Mouse (Mus musculus) urinary bladder, adult 2 months (tissue): Measurements from ENCODE around the gene Clcn1. TPM values are rescaled to one million over a fixed set of nuclear protein-coding genes. Genes with fewer than 3 reads are reported as not detected.

ENCODE experiments used
- DNase-seq: peaks from one replicate; pipeline ENCODE4 v3.0.0; 2022; ENCODE audit warnings: low spot score
- polyA plus RNA-seq: library from polyadenylated mRNA; depleted of rRNA; stranded (reverse); fragments of >200 nt; gene quantifications from 2 replicates; pipeline ENCODE4 v1.2.3, GENCODE M21; 2012; rRNA removed

Gene Clcn1
- polyA plus RNA-seq, result 0.21 and 0.35 TPM in 2 replicates

DNA sequence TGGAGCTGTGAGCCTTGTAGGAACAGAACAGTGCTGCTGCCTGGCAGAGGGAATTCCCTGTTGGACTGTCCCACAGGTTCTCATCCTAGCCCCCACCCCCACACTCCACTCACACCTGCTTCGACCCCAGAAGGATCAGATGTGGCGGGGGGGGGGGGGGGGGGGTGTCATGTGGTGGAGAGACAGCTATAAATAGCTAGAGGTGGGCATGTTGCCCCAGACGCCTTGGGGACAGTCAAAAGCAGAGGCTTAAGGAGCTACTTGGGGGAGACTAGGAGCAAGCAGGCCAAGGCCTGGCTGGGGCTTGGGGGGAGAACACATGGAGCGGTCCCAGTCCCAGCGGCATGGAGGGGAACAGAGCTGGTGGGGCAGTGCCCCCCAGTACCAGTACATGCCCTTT lies at the start of gene Clcn1:
TSS of gene Clcn1 (plus strand) at position 238 of the 400 bp plus-strand sequence.
- DNase-seq, result no peak

DNA sequence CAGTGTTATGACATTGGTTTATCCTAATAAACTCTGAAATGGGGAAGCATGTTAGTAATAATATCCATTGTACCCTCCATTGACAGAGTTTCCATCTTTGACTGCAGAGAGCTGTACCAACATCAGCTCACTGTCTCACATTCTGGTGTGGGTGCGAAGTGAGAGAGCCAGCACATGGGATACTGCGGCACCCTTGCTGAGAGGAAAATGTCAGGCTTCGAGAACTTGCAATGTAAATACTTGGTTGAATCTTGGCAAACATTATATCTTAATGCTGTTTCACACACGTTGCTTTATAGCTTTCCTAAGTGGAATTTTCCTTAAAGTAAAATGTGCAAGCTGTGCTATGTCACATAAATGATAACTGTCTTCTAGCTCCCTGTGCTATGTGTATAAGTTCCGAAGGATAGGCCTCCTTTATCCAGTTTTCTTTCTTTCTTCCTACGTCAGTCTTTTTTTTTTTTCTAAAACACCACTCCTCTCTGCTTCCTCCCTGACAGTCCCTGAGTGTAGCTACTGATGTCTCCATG lies 49.1 kb upstream of the Clcn1 start:
- DNase-seq, result no peak

GRCm38 (mm10) chr6:42241311-42242045 lies 45.0 kb upstream of the Clcn1 start:
- DNase-seq, result no peak

DNA sequence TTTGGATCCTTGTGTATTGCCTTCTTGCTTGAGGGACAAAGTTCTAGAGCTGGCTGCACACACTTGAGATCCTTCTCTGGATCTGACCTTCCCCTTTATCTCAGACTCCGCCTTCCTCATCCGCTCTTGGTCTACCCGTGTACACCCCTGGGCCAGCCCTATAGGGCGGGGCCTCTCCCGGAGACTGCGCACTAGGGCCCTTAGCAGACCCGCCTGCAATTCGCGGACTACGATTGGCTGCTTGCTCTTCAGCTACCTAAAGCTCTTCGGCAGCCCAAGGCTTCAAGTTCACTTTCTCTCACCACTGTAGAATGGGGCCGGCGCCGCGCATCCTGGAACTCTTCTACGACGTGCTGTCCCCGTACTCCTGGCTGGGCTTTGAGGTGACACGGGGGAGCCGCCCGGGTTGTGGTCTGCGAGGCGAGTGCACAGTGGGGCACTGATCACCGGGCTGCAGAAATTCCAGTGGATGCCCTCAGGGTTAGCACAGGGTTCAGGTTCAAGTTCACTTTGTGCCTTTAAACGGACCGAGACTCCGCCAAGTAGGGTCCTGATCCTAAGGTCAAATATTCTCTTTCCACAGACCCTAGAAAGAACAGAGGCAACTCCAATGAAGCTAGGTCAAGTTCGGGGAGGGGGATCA lies 40.7 kb upstream of the Clcn1 start, which contains the start of gene Gstk1:
TSS of gene Gstk1 (plus strand) at position 225 of the 643 bp plus-strand sequence.
- DNase-seq, result peak; percentile 48

DNA sequence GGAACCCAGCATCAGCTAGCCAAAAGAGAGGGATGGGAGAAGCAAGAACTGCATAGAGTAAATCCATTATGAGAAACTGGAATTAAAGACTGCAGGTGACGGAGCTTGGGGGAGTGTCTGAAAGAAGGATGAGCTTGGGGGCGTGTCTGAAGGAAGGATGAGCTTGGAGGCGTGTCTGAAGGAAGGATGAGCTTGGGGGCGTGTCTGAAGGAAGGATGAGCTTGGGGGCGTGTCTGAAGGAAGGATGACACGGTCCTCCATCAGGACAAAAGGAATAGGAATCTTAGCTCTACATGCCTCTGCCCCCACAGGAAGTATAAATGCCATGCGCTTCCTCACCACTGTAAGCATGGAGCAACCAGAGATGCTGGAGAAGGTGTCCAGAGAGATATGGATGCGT lies 39.3 kb upstream of the Clcn1 start:
- no peak for DNase-seq

DNA sequence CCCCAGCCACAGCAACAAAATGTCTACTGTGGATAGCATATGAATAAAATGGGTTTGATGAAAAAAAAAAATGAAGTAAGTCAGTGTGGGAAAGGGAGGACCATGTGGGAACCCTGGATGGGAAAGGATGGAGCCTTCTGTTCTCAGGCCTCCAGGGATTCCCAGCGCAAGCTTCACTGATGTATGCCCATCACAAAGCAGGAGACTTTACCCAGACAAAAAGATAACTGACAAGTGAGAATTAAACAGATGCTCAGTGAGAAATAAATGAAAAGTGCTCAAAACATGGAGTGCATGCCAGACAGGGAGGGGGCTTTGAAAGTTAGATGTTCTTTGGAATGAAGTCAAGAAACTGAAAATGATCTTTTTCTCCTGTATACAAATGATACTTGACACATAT lies 38.5 kb upstream of the Clcn1 start:
- DNase-seq, result no peak

GRCm38 (mm10) chr6:42251791-42252190 lies 34.7 kb upstream of the Clcn1 start:
- no peak for DNase-seq

DNA sequence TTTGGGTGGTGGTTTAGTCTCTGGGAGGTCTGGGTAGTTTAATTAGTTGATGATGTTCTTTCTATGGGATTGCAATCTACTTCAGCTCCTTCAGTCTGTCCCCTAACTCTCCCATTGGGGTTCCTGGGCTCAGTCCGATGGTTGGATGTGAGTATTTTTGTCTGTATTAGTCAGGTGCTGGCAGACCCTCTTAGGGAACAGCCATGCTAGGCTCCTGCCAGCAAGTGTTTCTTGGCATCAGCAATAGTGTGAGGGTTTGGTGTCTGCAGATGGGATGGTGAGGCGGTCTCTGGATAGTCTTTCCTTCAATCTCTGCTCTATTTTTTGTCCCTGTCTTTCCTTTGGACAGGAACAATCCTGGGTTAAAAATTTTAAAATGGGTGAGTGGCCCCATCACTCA lies 33.4 kb upstream of the Clcn1 start:
- no peak for DNase-seq

DNA sequence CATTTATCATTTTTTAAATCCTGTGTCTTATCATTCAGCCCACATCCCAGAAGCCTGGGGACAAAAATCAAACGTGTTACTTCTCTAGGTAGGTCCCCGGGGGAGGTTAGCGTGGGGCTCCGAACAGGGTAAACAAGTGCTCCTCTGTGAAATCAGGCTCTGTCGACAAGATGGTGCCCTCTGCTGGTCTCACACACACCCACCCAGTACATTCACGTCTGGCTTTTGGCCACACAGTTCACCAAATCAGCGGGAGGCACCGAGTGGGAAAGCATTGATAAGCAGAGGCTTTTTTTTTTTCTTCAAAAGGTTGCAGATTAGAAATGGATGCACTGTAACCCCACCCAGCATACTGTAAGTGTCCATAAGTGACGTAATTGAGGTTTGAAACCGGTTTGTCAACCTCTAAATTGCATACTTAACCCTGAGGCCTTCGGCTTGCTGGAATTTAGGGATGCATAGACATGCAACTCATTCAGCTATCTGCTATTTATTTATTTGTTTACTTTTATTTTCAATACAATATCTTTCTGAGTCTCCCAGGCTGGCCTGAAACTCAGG lies 29.1 kb upstream of the Clcn1 start:
- no peak for DNase-seq

GRCm38 (mm10) chr6:42260430-42260829 lies 26.1 kb upstream of the Clcn1 start:
- no peak for DNase-seq

GRCm38 (mm10) chr6:42261524-42262170 lies 24.8 kb upstream of the Clcn1 start, which contains the start of gene Tmem139:
TSS of gene Tmem139 (plus strand) at chr6:42261970.
- DNase-seq, result no peak

- peak; percentile 97 for DNase-seq
These were observed 21.7 kb upstream of the Clcn1 start, which contains the start of gene Casp2 for GRCm38 (mm10) chr6:42264626-42265312. TSS of gene Casp2 (plus strand) at chr6:42264985.

- DNase-seq, result no peak
These were observed 20.8 kb upstream of the Clcn1 start for GRCm38 (mm10) chr6:42265391-42266330.

- no peak for DNase-seq
These were observed 15.7 kb upstream of the Clcn1 start for GRCm38 (mm10) chr6:42270817-42271216.

GRCm38 (mm10) chr6:42276151-42276550 lies 10.3 kb upstream of the Clcn1 start:
- DNase-seq, result no peak

DNA sequence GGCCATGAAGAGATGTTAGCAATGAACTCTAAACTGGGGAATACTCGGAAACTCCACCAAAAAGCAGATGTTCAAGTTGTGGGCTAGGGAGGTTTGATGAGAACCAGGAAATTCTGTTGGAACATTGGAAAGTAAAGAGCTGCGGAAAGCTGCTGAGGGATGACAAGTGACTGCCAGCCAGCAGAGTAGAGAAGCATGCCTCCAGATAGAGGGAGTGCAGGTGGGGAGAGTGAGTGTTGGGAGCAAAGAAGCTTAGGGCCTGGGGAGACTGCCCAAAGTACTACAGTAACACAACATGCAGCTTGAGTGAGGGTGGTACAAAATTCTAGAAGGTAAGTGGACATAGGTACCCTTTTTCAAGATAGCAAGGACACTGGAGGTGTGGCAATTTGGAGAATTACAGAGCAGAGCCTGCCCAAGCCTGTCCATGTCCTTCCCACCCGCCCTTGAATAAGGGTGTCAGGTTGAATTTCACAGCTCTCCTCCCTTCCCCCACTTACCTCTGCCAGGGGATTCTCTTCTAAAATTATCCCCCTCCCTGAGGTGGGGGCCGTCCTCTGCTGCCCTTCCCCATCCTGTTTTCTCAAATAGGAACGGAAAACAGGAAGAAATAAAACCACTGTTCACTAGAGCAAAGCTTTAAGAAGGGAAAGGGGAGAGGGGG lies 3.5 kb upstream of the Clcn1 start:
- no peak for DNase-seq

DNA sequence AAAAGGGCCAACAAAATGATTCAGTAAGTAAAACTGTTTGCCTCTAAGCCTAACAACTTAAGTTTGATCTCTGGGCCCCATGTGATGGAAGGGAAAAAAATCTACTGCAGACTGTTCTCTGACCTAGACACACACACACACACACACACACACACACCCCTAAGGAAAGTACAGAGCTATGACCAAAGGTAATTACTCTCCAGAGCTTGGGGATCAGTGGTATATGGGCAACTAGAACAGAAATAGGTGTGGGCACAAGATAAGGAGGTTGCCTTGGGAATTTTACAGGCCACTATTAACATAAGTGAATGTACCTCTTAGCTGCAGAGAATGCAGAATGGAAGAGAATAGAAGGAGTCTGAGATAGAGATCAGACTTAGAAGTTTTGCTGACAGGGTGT lies 1.1 kb downstream of the Clcn1 start:
- no peak for DNase-seq

DNA sequence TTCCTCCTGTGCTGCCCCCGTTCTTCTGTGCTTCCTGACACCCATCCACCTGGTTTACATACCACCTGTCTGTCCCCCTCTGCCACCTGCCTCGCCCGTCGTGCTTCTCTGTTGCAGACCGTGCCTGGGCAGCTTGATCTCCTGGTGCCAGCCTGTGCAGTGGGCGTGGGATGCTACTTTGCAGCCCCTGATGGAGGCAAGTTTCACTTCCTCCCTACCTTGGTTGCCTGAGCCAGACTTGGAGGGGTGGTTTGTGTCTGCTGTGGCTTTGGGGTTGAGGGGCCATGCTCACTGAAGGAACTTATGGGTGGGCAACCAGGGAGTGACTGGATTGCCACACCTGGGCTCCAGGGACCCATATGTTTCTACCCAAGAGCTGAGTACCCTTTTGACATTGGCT lies 6.8 kb downstream of the Clcn1 start:
- DNase-seq, result no peak

GRCm38 (mm10) chr6:42295549-42296094 lies 9.1 kb downstream of the Clcn1 start:
- no peak for DNase-seq

GRCm38 (mm10) chr6:42299362-42299761 lies 12.9 kb downstream of the Clcn1 start:
- DNase-seq, result no peak
